Mouse (Mus musculus) neutrophil, adult 65 days (primary cell): ENCODE measurements around the gene Olfr1475. TPM values are rescaled to one million over a fixed set of nuclear protein-coding genes. Genes with fewer than 3 reads are reported as not detected.

Experiments used
- total RNA-seq: library from RNA; stranded (reverse); gene quantifications from 2 replicates; pipeline ENCODE4 v1.2.4, GENCODE M21; 2023

Gene Olfr1475
- total RNA-seq = not detected in 2 replicates

GRCm38 (mm10) chr19:13480096-13480495, at the start of gene Olfr1475:
Olfr1475 (minus strand) TSS chr19:13480196.

GRCm38 (mm10) chr19:13527613-13528012, 47.6 kb upstream of the Olfr1475 start, which contains the start of gene Olfr1480:
Olfr1480 (plus strand) TSS chr19:13527913.

GRCm38 (mm10) chr19:13500246-13500645, 20.2 kb upstream of the Olfr1475 start, which contains the start of gene Olfr1477:
Olfr1477 (plus strand) TSS chr19:13500546.

GRCm38 (mm10) chr19:13469265-13469664, 10.7 kb downstream of the Olfr1475 start, which contains the start of gene Olfr1474:
Olfr1474 (plus strand) TSS chr19:13469565.

GRCm38 (mm10) chr19:13455986-13456385, 24.0 kb downstream of the Olfr1475 start, which contains the start of gene Olfr1472:
Olfr1472 (minus strand) TSS chr19:13456086.

GRCm38 (mm10) chr19:13443109-13443508, 36.9 kb downstream of the Olfr1475 start, which contains the start of gene Olfr1471:
Olfr1471 (plus strand) TSS chr19:13443409.

Other genes with a start within 250 kb of the Olfr1475 start
- not detected in 2 replicates for gene Olfr1463, start 248.9 kb downstream of the Olfr1475 start, total RNA-seq
- gene Olfr1465, start 164.7 kb downstream of the Olfr1475 start, total RNA-seq = not detected in 2 replicates
- not detected in 2 replicates for gene Olfr1466, start 141.3 kb downstream of the Olfr1475 start, total RNA-seq
- not detected in 2 replicates for gene Olfr1467, start 118.0 kb downstream of the Olfr1475 start, total RNA-seq
- gene Olfr1469, start 72.3 kb downstream of the Olfr1475 start, total RNA-seq = not detected in 2 replicates
- not detected in 2 replicates for gene Olfr1471, start 36.8 kb downstream of the Olfr1475 start, total RNA-seq
- not detected in 2 replicates for gene Olfr1472, start 24.1 kb downstream of the Olfr1475 start, total RNA-seq
- gene Olfr1474, start 10.6 kb downstream of the Olfr1475 start, total RNA-seq = not detected in 2 replicates
- gene Olfr1477, start 20.4 kb upstream of the Olfr1475 start, total RNA-seq = not detected in 2 replicates
- gene Olfr1480, start 47.7 kb upstream of the Olfr1475 start, total RNA-seq = not detected in 2 replicates
- not detected in 2 replicates for gene Olfr1484, start 103.3 kb upstream of the Olfr1475 start, total RNA-seq
- not detected in 2 replicates for gene Olfr1487, start 137.2 kb upstream of the Olfr1475 start, total RNA-seq
- not detected in 2 replicates for gene Olfr1489, start 151.4 kb upstream of the Olfr1475 start, total RNA-seq
- gene Olfr1490, start 170.9 kb upstream of the Olfr1475 start, total RNA-seq = not detected in 2 replicates
- not detected in 2 replicates for gene Olfr1491, start 217.1 kb upstream of the Olfr1475 start, total RNA-seq
- not detected in 2 replicates for gene Olfr1493-ps1, start 243.1 kb upstream of the Olfr1475 start, total RNA-seq